Mouse (Mus musculus): ENCODE results near the gene Rngtt.

Rngtt gene

DNA sequence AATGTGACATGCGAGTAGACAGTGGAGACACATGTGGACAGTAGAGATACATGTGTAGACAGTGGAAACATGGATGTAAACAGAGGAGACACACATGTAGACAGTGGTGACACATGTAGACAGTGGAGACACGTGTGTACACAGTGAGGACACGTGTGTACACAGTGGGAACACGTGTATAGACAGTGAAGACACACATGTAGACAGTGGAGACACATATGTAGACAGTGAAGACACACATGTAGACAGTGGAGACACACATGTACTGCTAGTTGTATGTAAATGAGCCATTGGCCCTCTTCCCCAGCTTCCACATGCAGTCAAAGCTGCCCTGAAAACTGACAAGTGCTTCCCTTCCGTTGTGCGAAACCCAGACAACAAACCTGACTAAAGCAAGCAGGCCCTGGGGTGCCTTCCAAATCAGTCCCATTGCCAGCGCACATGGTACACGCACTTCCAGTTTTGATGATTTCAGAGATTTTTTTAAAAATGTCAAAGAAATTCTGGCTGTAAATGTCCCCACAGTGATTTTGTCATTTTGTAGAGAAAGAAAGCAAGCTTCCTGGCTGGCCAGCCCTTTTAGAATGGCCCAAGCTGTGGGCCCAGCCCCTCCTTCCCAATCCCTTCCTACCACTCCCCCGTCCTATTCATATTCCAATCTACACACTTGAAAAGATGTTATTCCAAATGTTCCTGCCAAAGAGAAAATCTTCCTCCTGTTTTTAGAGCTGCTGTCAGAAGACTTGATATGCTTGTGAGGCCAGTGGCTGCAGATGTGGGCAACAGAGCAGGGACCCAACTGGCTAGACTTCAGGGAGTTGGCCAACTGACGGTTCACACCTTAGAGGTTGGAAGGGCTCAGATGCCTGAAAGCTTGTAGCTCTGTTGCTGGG is 204.2 kb downstream of the Rngtt start:
- no peak for DNase-seq (ENCODE audit: low spot score in 2 of 2)

GRCm38 (mm10) chr4:33520196-33520595 is 210.1 kb downstream of the Rngtt start:
- DNase-seq (ENCODE audit: low spot score in 2 of 2) = no peak

GRCm38 (mm10) chr4:33520938-33521337 is 210.8 kb downstream of the Rngtt start:
- no peak for DNase-seq (ENCODE audit: low spot score in 2 of 2)

- DNase-seq (ENCODE audit: low spot score in 2 of 2) = no peak
Observed at GRCm38 (mm10) chr4:33523774-33524173, 213.7 kb downstream of the Rngtt start.

GRCm38 (mm10) chr4:33524481-33525141 is 214.5 kb downstream of the Rngtt start:
- DNase-seq (ENCODE audit: low spot score in 2 of 2) = no peak

DNA sequence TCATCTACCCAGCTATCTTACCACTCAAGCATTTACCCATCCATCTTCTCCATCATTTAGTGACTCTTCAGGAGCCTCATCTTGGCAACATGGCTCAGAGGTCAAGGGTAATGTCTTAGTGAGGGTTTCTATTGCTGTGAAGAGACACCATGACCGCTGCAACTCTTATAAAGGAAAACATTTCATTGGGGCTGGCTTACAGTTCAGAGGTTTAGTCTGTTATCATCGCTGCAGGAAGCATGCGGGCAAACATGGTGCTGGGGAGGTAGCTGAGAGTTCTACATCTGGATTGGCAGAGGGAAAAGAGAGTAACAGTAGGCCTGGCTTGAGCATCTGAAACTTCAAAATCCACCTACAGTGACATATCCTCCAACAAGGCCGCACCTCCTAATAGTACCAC is 215.2 kb downstream of the Rngtt start:
- DNase-seq (ENCODE audit: low spot score in 2 of 2) = no peak

DNA sequence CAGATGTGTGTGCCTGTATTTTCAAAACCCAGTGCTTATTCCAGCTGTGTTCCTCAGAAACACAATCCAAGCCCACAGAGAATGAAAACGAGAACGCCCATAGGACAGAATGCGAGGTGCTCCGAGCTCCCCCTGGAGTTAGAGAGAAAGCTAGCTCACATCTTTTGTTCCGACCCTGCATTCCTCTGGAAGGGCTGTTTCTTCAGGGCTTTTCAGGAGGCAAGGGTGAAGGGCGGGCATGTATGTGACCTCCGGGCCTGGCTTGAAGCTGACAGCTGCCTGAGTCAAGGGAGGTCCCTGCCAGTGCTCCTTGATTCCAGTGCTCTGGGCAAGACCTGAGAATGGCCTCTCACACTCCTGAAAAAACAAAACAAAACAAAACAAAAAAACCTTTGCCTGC is 216.0 kb downstream of the Rngtt start:
- no peak for DNase-seq (ENCODE audit: low spot score in 2 of 2)

DNA sequence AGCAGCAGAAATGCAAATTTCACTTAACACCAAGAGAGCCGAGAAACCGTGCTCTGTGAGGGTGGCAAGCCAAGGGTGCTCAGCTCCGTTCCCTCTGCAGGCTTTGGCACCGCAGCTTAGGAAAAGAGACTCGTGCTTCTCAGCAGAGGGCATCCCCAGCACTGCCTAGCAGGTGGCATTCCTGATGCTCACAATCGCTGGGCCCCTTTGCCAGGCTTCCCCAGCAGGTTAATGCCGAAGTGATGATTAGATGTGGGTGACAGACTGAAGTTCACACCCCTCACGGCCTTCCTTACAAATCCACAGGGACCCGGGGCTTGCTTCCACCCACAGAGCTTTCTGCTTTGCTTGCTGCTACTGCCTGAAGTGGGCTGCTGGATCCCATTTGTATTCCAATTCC is 216.6 kb downstream of the Rngtt start:
- no peak for DNase-seq (ENCODE audit: low spot score in 2 of 2)

GRCm38 (mm10) chr4:33532596-33532995 is 222.5 kb downstream of the Rngtt start:
- no peak for DNase-seq (ENCODE audit: low spot score in 2 of 2)

DNA sequence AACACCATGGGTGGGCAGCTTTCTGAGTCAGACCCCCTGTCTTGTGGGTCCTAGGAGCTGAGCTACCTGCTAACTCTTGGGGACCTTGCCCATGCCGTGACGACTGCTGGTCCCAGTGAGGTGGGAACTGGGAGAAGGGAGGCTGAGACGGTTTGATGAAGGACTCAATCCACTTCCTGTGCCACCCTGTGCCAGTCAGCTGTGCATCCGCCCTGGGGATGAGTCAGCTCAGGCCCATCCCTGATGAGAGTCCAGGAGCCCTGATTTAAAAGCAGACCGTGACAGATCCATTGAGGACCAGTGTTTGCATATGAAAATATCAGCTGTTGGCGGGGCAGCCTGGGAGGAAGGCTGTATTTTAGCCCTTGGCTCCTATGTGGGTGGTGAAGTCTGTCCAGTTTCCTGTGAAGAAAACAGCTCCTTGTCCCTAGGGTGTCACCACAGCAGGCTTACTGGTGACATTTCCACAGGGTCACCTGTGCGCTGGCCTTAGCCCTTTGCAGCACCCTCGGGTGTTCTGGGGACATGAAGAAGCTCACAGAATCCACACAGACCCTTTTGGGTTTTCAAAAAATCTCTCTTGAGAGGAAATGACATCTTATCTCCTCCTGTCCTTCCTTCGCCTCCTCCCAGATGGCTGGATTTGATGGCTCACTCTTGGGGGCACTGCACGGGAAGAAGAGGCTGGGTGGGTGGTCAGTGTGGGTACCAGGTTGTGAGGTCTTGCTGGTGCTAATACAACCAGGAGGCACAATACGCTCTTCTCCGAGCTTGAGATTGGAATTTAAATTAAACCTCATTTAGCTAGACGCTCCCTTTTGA is 234.9 kb downstream of the Rngtt start:
- DNase-seq (ENCODE audit: low spot score in 2 of 2) = no peak

- no peak for DNase-seq (ENCODE audit: low spot score in 2 of 2)
Observed at GRCm38 (mm10) chr4:33545577-33545879, 235.4 kb downstream of the Rngtt start.

- no peak for DNase-seq (ENCODE audit: low spot score in 2 of 2)
Observed at GRCm38 (mm10) chr4:33546278-33546677, 236.2 kb downstream of the Rngtt start.

GRCm38 (mm10) chr4:33547315-33547929 is 237.3 kb downstream of the Rngtt start:
- no peak for DNase-seq (ENCODE audit: low spot score in 2 of 2)

DNA sequence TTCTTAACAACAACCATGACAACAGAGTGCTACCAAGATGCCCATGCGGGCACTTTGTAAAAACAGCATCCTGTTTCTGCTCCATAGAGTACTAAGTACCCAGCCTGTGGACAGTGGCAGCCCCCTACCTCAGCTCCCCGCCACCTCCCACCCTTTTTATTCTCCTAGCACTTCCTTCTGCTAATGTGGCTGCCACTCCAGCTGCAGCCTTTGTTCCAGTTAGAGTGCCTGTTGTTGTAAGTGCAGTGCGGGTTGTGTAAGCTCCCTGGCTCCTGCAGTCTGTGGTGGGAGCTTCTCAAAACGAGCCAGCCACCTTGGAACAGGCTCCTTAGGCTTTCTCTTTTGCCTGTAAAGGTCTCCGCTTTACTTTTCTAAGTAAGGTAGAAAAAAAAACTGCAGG is 239.5 kb downstream of the Rngtt start:
- DNase-seq (ENCODE audit: low spot score in 2 of 2) = no peak
